Mouse (Mus musculus) G1E (cell line): ENCODE data around the gene Zfp853.

Experiments used
- CTCF ChIP-seq: IDR thresholded peaks from 2 replicates; pipeline ENCODE4 v1.5.1; 2012; ENCODE audit warnings: low read depth, low read length, inconsistent platforms, mixed read lengths
- GATA1 ChIP-seq: IDR thresholded peaks from 2 replicates; pipeline ENCODE4 v1.6.1; 2012; ENCODE audit warnings: borderline replicate concordance, low read length, inconsistent platforms, mixed read lengths
- GATA2 ChIP-seq: IDR thresholded peaks from 2 replicates; pipeline ENCODE4 v1.6.1; 2012; ENCODE audit warnings: low read depth, low read length, inconsistent platforms, borderline replicate concordance
- POLR2AphosphoS5 ChIP-seq: IDR thresholded peaks from 2 replicates; pipeline ENCODE4 v1.6.1; 2012; ENCODE audit warnings: low read depth, low read length, inconsistent platforms; ENCODE audit not compliant: insufficient replicate concordance
- TAL1 ChIP-seq: conservative IDR thresholded peaks from 2 replicates; pipeline ENCODE4 v1.6.1; 2012; ENCODE audit warnings: low read depth, low read length, inconsistent platforms, mixed read lengths

DNA sequence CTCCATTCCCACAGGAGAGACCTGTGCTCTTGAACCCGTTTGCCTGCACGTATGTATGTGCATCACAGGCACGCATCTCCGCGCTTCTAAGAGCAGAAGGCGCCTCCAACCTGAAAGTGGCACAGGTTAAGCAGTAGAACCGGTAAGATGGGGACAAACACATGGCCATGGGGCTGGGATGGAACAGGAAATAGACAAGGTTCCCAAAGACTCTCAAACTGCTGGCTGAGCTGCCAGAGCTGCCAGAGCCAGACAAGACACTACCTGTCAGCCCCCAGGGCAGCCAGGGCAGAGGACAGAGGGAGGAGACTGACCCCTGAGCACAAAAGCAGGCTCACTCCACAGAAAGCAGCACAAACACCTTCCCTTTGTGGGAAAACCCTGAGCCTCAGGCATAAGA, 16.5 kb upstream of the Zfp853 start:
- TF ChIP-seq CTCF (no peak), TAL1 (no peak), POLR2AphosphoS5 (no peak), GATA1 (no peak), GATA2 (no peak)
